Mouse (Mus musculus): ENCODE data around the gene Cldn14. TPM values are rescaled to one million over a fixed set of nuclear protein-coding genes. Genes with fewer than 3 reads are reported as not detected.

Gene Cldn14
- polyA plus RNA-seq, 1 experiment from 2014 or later: not detected

DNA sequence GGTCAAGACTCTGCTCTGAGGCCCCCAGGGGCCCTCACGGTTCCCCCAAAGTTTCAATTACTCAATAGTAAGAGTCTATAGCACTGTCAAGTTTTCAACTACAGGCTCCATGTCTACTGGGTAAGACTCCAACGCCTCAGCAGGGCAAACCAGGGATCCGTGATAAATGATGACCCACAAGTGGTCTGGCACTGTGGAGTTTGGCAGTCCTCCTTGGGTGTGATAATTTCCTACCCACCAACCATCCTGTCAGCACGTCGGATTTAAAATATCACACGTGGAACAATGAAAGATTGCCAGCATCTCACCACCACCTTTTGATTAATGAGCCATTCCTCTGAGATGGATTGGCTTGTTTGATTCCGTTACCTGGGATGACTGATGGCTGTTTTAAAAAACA is 51.7 kb downstream of the Cldn14 start:
- ATAC-seq (replicated peaks; ENCODE audit: low FRiP score): no peak

DNA sequence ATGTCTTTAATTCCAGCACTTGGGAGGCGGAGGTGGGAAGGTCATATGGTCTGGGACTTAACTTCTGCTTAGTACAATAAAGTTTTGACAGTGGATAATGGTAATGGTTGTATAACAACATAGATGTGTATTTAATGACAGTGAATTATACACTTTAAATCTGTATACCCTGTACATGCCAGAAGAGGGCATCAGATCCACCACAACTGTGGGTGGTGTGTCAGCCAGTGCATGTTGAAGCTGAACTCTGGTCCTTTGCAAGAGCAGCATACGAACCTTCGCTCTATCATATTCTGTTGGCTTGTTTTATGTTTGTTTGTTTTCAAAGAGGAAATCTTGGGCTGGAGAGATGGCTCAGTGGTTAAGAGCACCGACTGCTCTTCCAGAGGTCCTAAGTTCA is 61.2 kb downstream of the Cldn14 start:
- no peak overlapping the region for H3K27ac ChIP-seq (ENCODE audit: low read depth, low read length)
- DNase-seq (ENCODE audit: low spot score) (no peak), ATAC-seq (replicated peaks; ENCODE audit: low FRiP score) (no peak)
- no peak overlapping the region for H3K4me3 ChIP-seq (ENCODE audit: low read depth, low read length)
- H3K9ac ChIP-seq (ENCODE audit: low read length): no peak overlapping the region
- no peaks in the 10 kb centered on the region for H3K27me3 ChIP-seq (ENCODE audit: control insufficient read depth, insufficient read depth, low read length)
- 89% methylated on average over 4 of the region's 4 CpGs for WGBS
- no peak overlapping the region for H3K4me2 ChIP-seq (ENCODE audit: low read depth, low read length, severe bottlenecking)
- no peaks in the 10 kb centered on the region for H3K36me3 ChIP-seq (ENCODE audit: control insufficient read depth, insufficient read depth, low read length)
- no peaks in the 10 kb centered on the region for H3K4me1 ChIP-seq (replicated peaks; ENCODE audit: control insufficient read depth, insufficient read depth, low read length)
- no peaks in the 10 kb centered on the region for H3K9me3 ChIP-seq (ENCODE audit: control insufficient read depth, low read length)

More for the DNA sequence above, 51.7 kb downstream of the Cldn14 start:
- no peak overlapping the region for H3K4me2 ChIP-seq (ENCODE audit: low read depth, low read length, severe bottlenecking)
- no peak for DNase-seq (ENCODE audit: low spot score)
- no peak overlapping the region for H3K27ac ChIP-seq (ENCODE audit: low read depth, low read length)
- H3K4me3 ChIP-seq (ENCODE audit: low read depth, low read length): no peak overlapping the region
- H3K4me1 ChIP-seq (replicated peaks; ENCODE audit: control insufficient read depth, insufficient read depth, low read length): no peaks in the 10 kb centered on the region
- no peaks in the 10 kb centered on the region for H3K27me3 ChIP-seq (ENCODE audit: control insufficient read depth, insufficient read depth, low read length)
- no peaks in the 10 kb centered on the region for H3K9me3 ChIP-seq (ENCODE audit: control insufficient read depth, low read length)
- H3K9ac ChIP-seq (ENCODE audit: low read length): no peak overlapping the region
- H3K36me3 ChIP-seq (ENCODE audit: control insufficient read depth, insufficient read depth, low read length): no peaks in the 10 kb centered on the region
- 93% methylated on average over 7 of the region's 7 CpGs for WGBS

DNA sequence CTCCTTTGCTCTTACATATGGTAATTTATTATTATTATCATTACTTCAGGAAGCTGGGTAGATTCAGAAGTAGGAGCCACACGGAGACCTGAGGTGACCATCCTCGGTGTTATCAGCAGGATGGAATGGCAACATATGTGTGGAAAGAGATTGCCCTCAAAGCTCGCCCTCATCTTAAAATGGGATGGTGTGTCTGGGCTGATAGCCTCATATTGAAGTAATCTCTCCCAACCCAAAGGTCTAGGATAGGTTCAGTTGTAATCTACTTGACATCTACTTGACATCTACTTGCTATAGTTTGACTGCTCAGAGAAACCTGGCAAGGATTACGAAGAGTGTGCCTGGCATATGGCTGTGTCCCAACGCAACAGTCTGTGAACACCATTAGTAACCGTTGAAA is 64.3 kb downstream of the Cldn14 start:
- 86% methylated on average over 6 of the region's 6 CpGs for WGBS
- no peaks in the 10 kb centered on the region for H3K4me1 ChIP-seq (replicated peaks; ENCODE audit: control insufficient read depth, insufficient read depth, low read length)
- no peak for DNase-seq (ENCODE audit: low spot score)
- H3K27ac ChIP-seq (ENCODE audit: low read depth, low read length): no peak overlapping the region
- H3K27me3 ChIP-seq (ENCODE audit: control insufficient read depth, insufficient read depth, low read length): no peaks in the 10 kb centered on the region
- no peak overlapping the region for H3K4me3 ChIP-seq (ENCODE audit: low read depth, low read length)
- H3K9me3 ChIP-seq (ENCODE audit: control insufficient read depth, low read length): no peaks in the 10 kb centered on the region
- H3K36me3 ChIP-seq (ENCODE audit: control insufficient read depth, insufficient read depth, low read length): no peaks in the 10 kb centered on the region
- ATAC-seq (replicated peaks; ENCODE audit: low FRiP score): no peak
- H3K9ac ChIP-seq (ENCODE audit: low read length): no peak overlapping the region
- H3K4me2 ChIP-seq (ENCODE audit: low read depth, low read length, severe bottlenecking): no peak overlapping the region

DNA sequence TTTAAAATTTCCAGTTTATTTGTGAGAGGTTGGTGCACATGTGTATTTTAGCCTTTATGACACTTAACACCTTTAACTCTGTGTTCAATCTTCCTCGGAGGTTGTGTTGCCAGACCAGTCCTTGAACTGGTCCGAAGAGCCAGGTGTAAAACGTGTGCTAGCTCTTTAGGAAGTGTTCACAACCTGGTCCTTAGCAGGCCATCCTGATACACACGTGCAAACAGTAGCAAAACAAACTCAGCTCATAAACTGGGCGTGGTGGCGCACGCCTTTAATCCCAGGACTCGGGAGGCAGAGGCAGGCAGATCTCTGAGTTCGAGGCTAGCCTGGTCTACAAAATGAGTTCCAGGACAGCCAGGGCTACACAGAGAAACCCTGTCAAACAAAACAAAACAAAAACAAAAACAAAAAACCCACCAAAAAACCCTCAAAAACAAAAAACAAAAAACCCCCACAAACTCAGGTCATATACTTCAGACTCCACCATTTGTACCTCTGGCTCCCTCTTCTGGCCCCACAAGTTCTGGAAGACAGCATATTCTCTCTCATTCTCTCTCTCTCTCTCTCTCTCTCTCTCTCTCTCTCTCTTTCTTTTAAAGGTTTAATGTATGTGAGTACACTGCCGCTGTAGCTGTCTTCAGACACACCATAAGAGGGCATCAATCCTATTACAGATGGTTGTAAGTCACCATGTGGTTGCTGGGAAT is 65.7 kb downstream of the Cldn14 start:
- Histone ChIP-seq H3K9me3 (ENCODE audit: control insufficient read depth, low read length) (no peaks in the 10 kb centered on the region), H3K36me3 (ENCODE audit: control insufficient read depth, insufficient read depth, low read length) (no peaks in the 10 kb centered on the region), H3K27me3 (ENCODE audit: control insufficient read depth, insufficient read depth, low read length) (no peaks in the 10 kb centered on the region), H3K4me2 (ENCODE audit: low read depth, low read length, severe bottlenecking) (no peak overlapping the region), H3K27ac (ENCODE audit: low read depth, low read length) (no peak overlapping the region), H3K9ac (ENCODE audit: low read length) (no peak overlapping the region), H3K4me1 (replicated peaks; ENCODE audit: control insufficient read depth, insufficient read depth, low read length) (0 out of 2 replicates have a peak, but pooled peaks cover 2% of the 10 kb centered on the region), H3K4me3 (ENCODE audit: low read depth, low read length) (no peak overlapping the region)
- no peak for DNase-seq (ENCODE audit: low spot score)
- WGBS: 91% methylated on average over 10 of the region's 10 CpGs
- no peak for ATAC-seq (replicated peaks; ENCODE audit: low FRiP score)

DNA sequence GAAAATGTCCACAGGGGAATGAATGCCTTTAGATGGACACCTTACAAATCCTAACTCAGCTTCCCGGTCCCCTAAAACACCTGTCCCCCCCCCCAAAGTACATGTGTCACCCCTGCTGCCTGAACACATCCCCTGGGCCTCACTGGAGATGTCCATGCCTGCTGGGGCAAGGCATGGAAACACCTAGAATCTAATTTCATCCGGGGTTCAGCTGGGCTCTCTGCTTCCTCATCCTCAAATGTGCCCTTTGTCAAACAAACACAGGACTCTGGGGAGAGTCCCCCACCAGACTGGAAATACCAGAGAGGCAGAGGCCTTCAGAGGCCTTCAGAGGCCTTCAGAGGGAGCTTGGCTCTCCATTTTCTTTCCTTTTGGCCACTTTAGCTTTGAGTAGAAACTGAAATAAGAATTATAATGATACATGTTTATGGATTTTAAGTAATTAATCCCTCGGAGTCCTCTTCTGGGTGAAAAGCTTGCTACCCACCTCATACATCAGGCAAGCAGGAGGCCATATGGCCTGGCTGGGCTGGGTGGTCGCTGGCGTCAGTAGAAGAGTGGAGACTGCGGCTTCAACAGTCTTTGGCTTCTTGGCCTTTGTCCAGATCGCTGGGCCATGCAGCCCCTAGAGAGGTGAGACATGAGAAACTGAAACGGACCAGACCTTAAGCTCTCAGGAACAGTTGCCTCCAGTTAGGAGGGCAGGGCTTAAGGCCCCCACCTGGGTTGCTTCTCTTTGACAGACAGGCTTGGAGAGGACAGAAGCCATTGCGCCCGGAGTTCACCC is 66.7 kb downstream of the Cldn14 start:
- no peak for DNase-seq (ENCODE audit: low spot score)
- H3K4me1 ChIP-seq (replicated peaks; ENCODE audit: control insufficient read depth, insufficient read depth, low read length): 0 out of 2 replicates have a peak, but pooled peaks cover 2% of the 10 kb centered on the region
- 89% methylated on average over 10 of the region's 10 CpGs for WGBS

DNA sequence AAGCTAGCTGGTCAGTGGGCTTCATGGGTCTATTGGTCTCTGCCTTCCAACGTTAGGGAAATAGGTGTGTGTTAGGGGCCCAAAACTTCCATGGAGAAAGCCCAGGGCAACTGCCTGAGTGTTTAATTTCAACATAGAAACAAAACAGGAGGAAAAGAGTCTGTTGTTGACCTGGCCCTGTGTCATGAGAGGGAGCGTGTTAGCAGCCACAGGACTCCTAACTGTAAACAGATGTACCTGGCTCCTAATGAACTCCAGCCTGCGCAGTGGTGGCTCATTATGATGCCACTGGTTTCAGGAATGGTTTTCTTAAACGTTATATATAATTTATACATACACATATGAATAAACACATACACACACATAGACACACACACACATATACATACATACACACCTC is 68.7 kb downstream of the Cldn14 start:
- no peak overlapping the region for H3K27ac ChIP-seq (ENCODE audit: low read depth, low read length)
- no peaks in the 10 kb centered on the region for H3K36me3 ChIP-seq (ENCODE audit: control insufficient read depth, insufficient read depth, low read length)
- H3K4me3 ChIP-seq (ENCODE audit: low read depth, low read length): no peak overlapping the region
- peaks cover 3% of the 10 kb centered on the region; the same call in 1 of the 2 replicates for H3K27me3 ChIP-seq (ENCODE audit: control insufficient read depth, insufficient read depth, low read length)
- H3K4me2 ChIP-seq (ENCODE audit: low read depth, low read length, severe bottlenecking): no peak overlapping the region
- H3K4me1 ChIP-seq (replicated peaks; ENCODE audit: control insufficient read depth, insufficient read depth, low read length): 0 out of 2 replicates have a peak, but pooled peaks cover 2% of the 10 kb centered on the region
- no peaks in the 10 kb centered on the region for H3K9me3 ChIP-seq (ENCODE audit: control insufficient read depth, low read length)
- DNase-seq (ENCODE audit: low spot score): no peak
- no peak overlapping the region for H3K9ac ChIP-seq (ENCODE audit: low read length)
- ATAC-seq (replicated peaks; ENCODE audit: low FRiP score): no peak
- WGBS: 83% methylated on average over 4 of the region's 4 CpGs

More for the DNA sequence above, 66.7 kb downstream of the Cldn14 start:
- H3K36me3 ChIP-seq (ENCODE audit: control insufficient read depth, insufficient read depth, low read length): no peaks in the 10 kb centered on the region
- no peak for ATAC-seq (replicated peaks; ENCODE audit: low FRiP score)
- H3K9ac ChIP-seq (ENCODE audit: low read length): no peak overlapping the region
- no peak overlapping the region for H3K27ac ChIP-seq (ENCODE audit: low read depth, low read length)
- H3K27me3 ChIP-seq (ENCODE audit: control insufficient read depth, insufficient read depth, low read length): no peaks in the 10 kb centered on the region
- H3K4me2 ChIP-seq (ENCODE audit: low read depth, low read length, severe bottlenecking): no peak overlapping the region
- H3K9me3 ChIP-seq (ENCODE audit: control insufficient read depth, low read length): no peaks in the 10 kb centered on the region
- no peak overlapping the region for H3K4me3 ChIP-seq (ENCODE audit: low read depth, low read length)

DNA sequence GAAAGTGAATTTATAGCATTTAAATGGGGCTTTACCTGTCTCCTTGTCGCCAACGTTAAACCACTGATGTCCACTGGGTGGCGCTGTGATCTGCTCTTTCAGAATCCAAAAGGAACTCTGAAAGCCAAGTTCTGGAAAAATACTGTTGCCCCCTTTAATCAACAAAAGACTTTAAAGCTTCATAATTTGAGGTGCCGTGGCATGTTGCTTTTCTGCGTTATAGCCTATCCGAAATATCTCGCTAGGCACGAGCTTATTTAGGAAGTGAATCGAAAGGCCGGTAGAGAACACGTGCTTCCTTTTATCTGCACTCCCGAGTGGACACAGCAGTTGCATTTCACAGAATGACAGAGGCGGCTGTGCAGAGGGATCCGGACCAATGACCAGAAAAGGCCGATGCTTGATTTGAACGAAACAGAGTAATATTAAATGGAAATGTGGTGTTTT is 70.2 kb downstream of the Cldn14 start:
- ATAC-seq (replicated peaks; ENCODE audit: low FRiP score) (no peak), DNase-seq (ENCODE audit: low spot score) (peak; percentile 88)
- Histone ChIP-seq H3K4me1 (replicated peaks; ENCODE audit: control insufficient read depth, insufficient read depth, low read length) (0 out of 2 replicates have a peak, but pooled peaks cover 2% of the 10 kb centered on the region), H3K27me3 (ENCODE audit: control insufficient read depth, insufficient read depth, low read length) (peaks cover 8% of the 10 kb centered on the region; the same call in 1 of the 2 replicates), H3K4me2 (ENCODE audit: low read depth, low read length, severe bottlenecking) (peak overlapping the region; percentile 49), H3K27ac (ENCODE audit: low read depth, low read length) (no peak overlapping the region), H3K9ac (ENCODE audit: low read length) (no peak overlapping the region), H3K4me3 (ENCODE audit: low read depth, low read length) (peak overlapping the region; percentile 19; the same call in 1 of the 2 replicates), H3K9me3 (ENCODE audit: control insufficient read depth, low read length) (no peaks in the 10 kb centered on the region), H3K36me3 (ENCODE audit: control insufficient read depth, insufficient read depth, low read length) (no peaks in the 10 kb centered on the region)
- 13% methylated on average over 16 of the region's 16 CpGs for WGBS

DNA sequence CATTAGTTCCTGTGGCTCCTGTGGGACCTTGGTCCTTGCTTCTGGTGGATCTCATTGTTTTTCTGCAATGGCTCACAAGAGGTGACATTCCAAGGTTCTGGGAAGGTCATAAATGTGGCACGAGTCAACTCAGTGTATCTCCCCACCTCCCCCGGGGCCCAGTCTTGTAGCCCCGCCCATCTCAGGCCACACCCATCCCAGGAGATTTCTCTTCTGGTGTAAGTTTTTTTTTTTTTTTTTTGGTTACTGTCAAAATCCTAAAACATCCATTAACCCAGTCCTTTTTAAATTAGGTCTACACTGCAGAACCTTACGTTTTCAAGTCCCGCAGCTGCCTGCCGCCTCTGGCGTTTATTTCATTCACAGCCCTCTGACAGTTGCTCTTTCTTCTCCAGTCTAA is 73.6 kb downstream of the Cldn14 start:
- no peaks in the 10 kb centered on the region for H3K36me3 ChIP-seq (ENCODE audit: control insufficient read depth, insufficient read depth, low read length)
- DNase-seq (ENCODE audit: low spot score) (no peak), ATAC-seq (replicated peaks; ENCODE audit: low FRiP score) (no peak)
- H3K4me3 ChIP-seq (ENCODE audit: low read depth, low read length): no peak overlapping the region
- no peak overlapping the region for H3K27ac ChIP-seq (ENCODE audit: low read depth, low read length)
- no peaks in the 10 kb centered on the region for H3K9me3 ChIP-seq (ENCODE audit: control insufficient read depth, low read length)
- H3K27me3 ChIP-seq (ENCODE audit: control insufficient read depth, insufficient read depth, low read length): peaks cover 8% of the 10 kb centered on the region; the same call in 1 of the 2 replicates
- H3K4me2 ChIP-seq (ENCODE audit: low read depth, low read length, severe bottlenecking): no peak overlapping the region
- no peak overlapping the region for H3K9ac ChIP-seq (ENCODE audit: low read length)
- H3K4me1 ChIP-seq (replicated peaks; ENCODE audit: control insufficient read depth, insufficient read depth, low read length): 0 out of 2 replicates have a peak, but pooled peaks cover 2% of the 10 kb centered on the region
- WGBS: 21% methylated on average over 7 of the region's 7 CpGs

All from forebrain, embryonic 11.5 days (tissue).